Mouse (Mus musculus) thymus, adult 2 months (tissue): ENCODE data around the gene Stmn1. TPM values are rescaled to one million over a fixed set of nuclear protein-coding genes. Genes with fewer than 3 reads are reported as not detected.

Experiments
- DNase-seq: peaks from one replicate; pipeline ENCODE4 v3.0.0; 2021
- H3K27ac ChIP-seq: fragments of 200-500 bp; 2 replicates; pipeline ENCODE4 v1.5.1; 2012; ENCODE audit warnings: low read length, control low read depth; ENCODE audit not compliant: control insufficient read depth, insufficient read depth
- H3K27me3 ChIP-seq: fragments of 200-500 bp; 2 replicates; pipeline ENCODE4 v1.6.1; 2012; ENCODE audit warnings: mild to moderate bottlenecking, low read length, moderate library complexity, mixed read lengths; ENCODE audit not compliant: control insufficient read depth, insufficient read depth
- H3K36me3 ChIP-seq: fragments of 200-500 bp; 2 replicates; pipeline ENCODE4 v1.6.1; 2012; ENCODE audit warnings: mild to moderate bottlenecking, low read length, moderate library complexity; ENCODE audit not compliant: control insufficient read depth, insufficient read depth
- H3K4me1 ChIP-seq: fragments of 200-500 bp; replicated peaks from 2 replicates; pipeline ENCODE4 v1.6.1; 2012; ENCODE audit warnings: low read length; ENCODE audit not compliant: control insufficient read depth, insufficient read depth
- H3K4me3 ChIP-seq: fragments of 200-500 bp; 2 replicates; pipeline ENCODE4 v1.5.1; 2012; ENCODE audit warnings: mild to moderate bottlenecking, low read length, control low read depth, moderate library complexity; ENCODE audit not compliant: control insufficient read depth, insufficient read depth
- CTCF ChIP-seq: fragments of 200-500 bp; IDR thresholded peaks from 2 replicates; pipeline ENCODE4 v1.5.1; 2012; ENCODE audit warnings: mild to moderate bottlenecking, control low read depth, low read length, moderate library complexity, borderline replicate concordance; ENCODE audit not compliant: control insufficient read depth, poor library complexity, insufficient read depth; ENCODE audit errors: extremely low read depth
- POLR2A ChIP-seq: fragments of 200-500 bp; IDR thresholded peaks from 2 replicates; pipeline ENCODE4 v1.6.1; 2012; ENCODE audit warnings: mild to moderate bottlenecking, low read length, control low read depth, moderate library complexity; ENCODE audit not compliant: control insufficient read depth, poor library complexity, insufficient read depth; ENCODE audit errors: extremely low read depth
- WGBS: fragments of 180-500 bp; shearing (Covaris S2); methylation state at CpG from one replicate; pipeline ENCODE4 v1.1.7; 2018; 5-methylcytosine and 5-hydroxymethylcytosine counted together
- polyA plus RNA-seq: library from polyadenylated mRNA; depleted of rRNA; stranded (reverse); fragments of >200 nt; gene quantifications from 2 replicates; pipeline ENCODE4 v1.2.3, GENCODE M21; 2012

Stmn1 gene
- polyA plus RNA-seq, 1 experiment, result 134 TPM

- Histone ChIP-seq H3K27ac (no peak overlapping the region), H3K27me3 (no peaks in the 10 kb centered on the region), H3K36me3 (no peaks in the 10 kb centered on the region), H3K4me1 (peaks cover 10% of the 10 kb centered on the region), H3K4me3 (no peak overlapping the region)
- TF ChIP-seq CTCF, result no peak
- no peak for DNase-seq
- 48% methylated on average over 6 of the region's 6 CpGs for WGBS
These were observed 43.6 kb downstream of the Stmn1 start for GRCm38 (mm10) chr4:134511730-134512129.

GRCm38 (mm10) chr4:134512798-134513197 lies 44.7 kb downstream of the Stmn1 start:
- TF ChIP-seq POLR2A (no peak), CTCF (0 out of 2 replicates have a peak, but pooled peaks have one; percentile 54)
- Histone ChIP-seq H3K4me1 (peaks cover 10% of the 10 kb centered on the region), H3K27me3 (no peaks in the 10 kb centered on the region), H3K27ac (no peak overlapping the region), H3K36me3 (no peaks in the 10 kb centered on the region), H3K4me3 (peak overlapping the region; percentile 12; the same call in 1 of the 2 replicates)
- 11% methylated on average over 15 of the region's 15 CpGs for WGBS
- DNase-seq, result peak; percentile 46

- no peaks in the 10 kb centered on the region for H3K36me3 ChIP-seq
- H3K4me1 ChIP-seq, result peaks cover 10% of the 10 kb centered on the region
- no peak for DNase-seq
- no peak overlapping the region for H3K27ac ChIP-seq
- H3K27me3 ChIP-seq, result no peaks in the 10 kb centered on the region
- H3K4me3 ChIP-seq, result no peak overlapping the region
- TF ChIP-seq POLR2A, result no peak
- TF ChIP-seq CTCF, result no peak
- 96% methylated on average over 11 of the region's 11 CpGs for WGBS
These were observed 46.3 kb downstream of the Stmn1 start for GRCm38 (mm10) chr4:134514309-134514930.

GRCm38 (mm10) chr4:134515614-134516013 lies 47.5 kb downstream of the Stmn1 start:
- Histone ChIP-seq H3K4me1 (peaks cover 10% of the 10 kb centered on the region), H3K4me3 (no peak overlapping the region), H3K36me3 (no peaks in the 10 kb centered on the region), H3K27ac (no peak overlapping the region), H3K27me3 (no peaks in the 10 kb centered on the region)
- no peak for DNase-seq
- WGBS, result 86% methylated on average over 7 of the region's 7 CpGs
- TF ChIP-seq POLR2A, result no peak

GRCm38 (mm10) chr4:134516981-134517380 lies 48.9 kb downstream of the Stmn1 start:
- H3K27ac ChIP-seq, result no peak overlapping the region
- WGBS, result 91% methylated on average over 8 of the region's 8 CpGs
- H3K4me1 ChIP-seq, result peaks cover 5% of the 10 kb centered on the region
- no peaks in the 10 kb centered on the region for H3K36me3 ChIP-seq
- TF ChIP-seq POLR2A, result no peak
- TF ChIP-seq CTCF, result no peak
- H3K27me3 ChIP-seq, result no peaks in the 10 kb centered on the region
- H3K4me3 ChIP-seq, result no peak overlapping the region
- DNase-seq, result no peak

GRCm38 (mm10) chr4:134517719-134518118 lies 49.6 kb downstream of the Stmn1 start:
- TF ChIP-seq CTCF (no peak), POLR2A (no peak)
- Histone ChIP-seq H3K27ac (no peak overlapping the region), H3K27me3 (no peaks in the 10 kb centered on the region), H3K36me3 (no peaks in the 10 kb centered on the region), H3K4me3 (no peak overlapping the region), H3K4me1 (peaks cover 2% of the 10 kb centered on the region)
- 93% methylated on average over 10 of the region's 10 CpGs for WGBS
- DNase-seq, result no peak

GRCm38 (mm10) chr4:134518541-134518940 lies 50.4 kb downstream of the Stmn1 start:
- DNase-seq, result no peak
- TF ChIP-seq CTCF, result no peak
- TF ChIP-seq POLR2A, result no peak
- 98% methylated on average over 4 of the region's 4 CpGs for WGBS
- Histone ChIP-seq H3K4me3 (no peak overlapping the region), H3K4me1 (no peaks in the 10 kb centered on the region), H3K36me3 (0 out of 2 replicates have a peak, but pooled peaks cover 7% of the 10 kb centered on the region), H3K27me3 (no peaks in the 10 kb centered on the region), H3K27ac (no peak overlapping the region)
